Mouse (Mus musculus) myocyte (in vitro differentiated cells): Measurements from ENCODE around the gene Bnip3. TPM values are rescaled to one million over a fixed set of nuclear protein-coding genes. Genes with fewer than 3 reads are reported as not detected.

Source experiments
- H3K27me3 ChIP-seq: one replicate; pipeline ENCODE4 v1.6.1; 2011; ENCODE audit not compliant: control insufficient read depth, insufficient read depth, insufficient read length
- H3K36me3 ChIP-seq: one replicate; pipeline ENCODE4 v1.6.1; 2011; ENCODE audit not compliant: control insufficient read depth, insufficient read depth
- H3K4me2 ChIP-seq: one replicate; pipeline ENCODE4 v1.6.1; 2011; ENCODE audit warnings: low read depth, control low read depth
- H3K4me3 ChIP-seq: one replicate; pipeline ENCODE4 v1.5.1; 2011; ENCODE audit warnings: mild to moderate bottlenecking, control low read depth, moderate library complexity
- H3K79me2 ChIP-seq: one replicate; pipeline ENCODE4 v1.6.1; 2011; ENCODE audit not compliant: control insufficient read depth, insufficient read depth
- H3ac ChIP-seq: one replicate; pipeline ENCODE4 v1.6.1; 2011; ENCODE audit not compliant: control insufficient read depth, insufficient read length
- CEBPB ChIP-seq: IDR thresholded peaks from 2 replicates; pipeline ENCODE4 v1.6.1; 2011; ENCODE audit warnings: mild to moderate bottlenecking, moderate library complexity; ENCODE audit not compliant: poor library complexity, insufficient read depth, severe bottlenecking
- E2F4 ChIP-seq: IDR thresholded peaks from one replicate; pipeline ENCODE4 v1.6.1; 2011; ENCODE audit warnings: mild to moderate bottlenecking, control low read depth, moderate library complexity; ENCODE audit not compliant: insufficient read depth
- MAX ChIP-seq: IDR thresholded peaks from one replicate; pipeline ENCODE4 v1.6.1; 2011; ENCODE audit warnings: low read depth, mild to moderate bottlenecking, control low read depth
- MYOD1 ChIP-seq, 3 experiments: IDR thresholded peaks; one replicate each; pipeline ENCODE4 v1.6.1; 2011; ENCODE audit warnings: control low read depth in 2 of 3, low read depth in 2 of 3, mild to moderate bottlenecking in 2 of 3, moderate library complexity in 1 of 3; ENCODE audit not compliant: insufficient read length in 2 of 3, control insufficient read depth in 1 of 3
- MYOG ChIP-seq, 3 experiments: IDR thresholded peaks; one replicate each; pipeline ENCODE4 v1.6.1; 2011; ENCODE audit warnings: control low read depth in 2 of 3, low read depth in 2 of 3, mild to moderate bottlenecking in 2 of 3; ENCODE audit not compliant: insufficient read length in 2 of 3, control insufficient read depth in 1 of 3, insufficient read depth in 1 of 3
- POLR2A ChIP-seq: IDR thresholded peaks from one replicate; pipeline ENCODE4 v1.6.1; 2011; ENCODE audit warnings: low read depth, mild to moderate bottlenecking, control low read depth, moderate library complexity; ENCODE audit not compliant: insufficient read length
- POLR2AphosphoS2 ChIP-seq: IDR thresholded peaks from one replicate; pipeline ENCODE4 v1.6.1; 2011; ENCODE audit warnings: low read depth, control low read depth; ENCODE audit not compliant: insufficient read length
- REST ChIP-seq: IDR thresholded peaks from one replicate; pipeline ENCODE4 v1.6.1; 2011; ENCODE audit warnings: mild to moderate bottlenecking, control low read depth, moderate library complexity; ENCODE audit not compliant: insufficient read depth, insufficient read length
- SRF ChIP-seq: IDR thresholded peaks from one replicate; pipeline ENCODE4 v1.6.1; 2011; ENCODE audit warnings: low read depth; ENCODE audit not compliant: control insufficient read depth, insufficient read length
- TCF12 ChIP-seq: IDR thresholded peaks from one replicate; pipeline ENCODE4 v1.6.1; 2011; ENCODE audit warnings: mild to moderate bottlenecking, control low read depth; ENCODE audit not compliant: poor library complexity, insufficient read depth, severe bottlenecking
- TCF3 ChIP-seq: IDR thresholded peaks from one replicate; pipeline ENCODE4 v1.6.1; 2011; ENCODE audit warnings: low read depth, control low read depth; ENCODE audit not compliant: insufficient read length
- USF1 ChIP-seq: IDR thresholded peaks from one replicate; pipeline ENCODE4 v1.6.1; 2011; ENCODE audit warnings: low read depth, mild to moderate bottlenecking, control low read depth, moderate library complexity
- polyA plus RNA-seq: library from polyadenylated mRNA; unstranded; fragments of >200 nt; fragmentation: generic; extraction: Trizol; gene quantifications from one replicate; pipeline ENCODE4 v1.2.1, GENCODE M21; 2012; ENCODE audit warnings: missing spikeins

The Bnip3 gene
- polyA plus RNA-seq, 1 experiment = 49.7 TPM

DNA sequence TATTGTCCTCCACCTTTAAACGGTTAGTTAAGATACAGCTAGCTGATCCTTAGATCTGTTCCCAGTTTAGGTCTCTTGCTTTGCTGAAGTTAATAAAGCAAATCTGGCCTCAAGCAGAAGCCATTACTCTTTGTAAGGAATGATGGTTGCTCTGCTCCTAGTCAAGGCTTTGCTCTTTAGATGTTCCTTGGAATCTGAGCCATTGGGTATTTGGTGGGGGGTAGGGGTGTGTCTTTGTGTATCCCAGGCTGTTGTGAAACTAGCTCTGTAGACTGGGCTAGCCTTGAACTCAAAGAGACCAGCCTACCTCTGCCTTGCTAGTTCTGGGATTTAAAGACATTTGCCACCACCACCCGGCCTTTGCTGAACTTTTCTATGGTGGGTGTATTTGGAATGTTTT, 55.1 kb downstream of the Bnip3 start:
- Histone ChIP-seq H3K36me3 (peaks cover 19% of the 10 kb centered on the region), H3ac (no peak overlapping the region)

GRCm38 (mm10) chr7:138853417-138854031, 55.8 kb downstream of the Bnip3 start:
- Histone ChIP-seq H3K36me3 (peaks cover 19% of the 10 kb centered on the region), H3ac (no peak overlapping the region), H3K27me3 (no peaks in the 10 kb centered on the region), H3K4me2 (no peak overlapping the region), H3K79me2 (peaks cover 94% of the 10 kb centered on the region), H3K4me3 (no peak overlapping the region)
- no peak for TF ChIP-seq POLR2A

More for the DNA sequence above, 55.1 kb downstream of the Bnip3 start:
- H3K4me2 ChIP-seq = no peak overlapping the region
- H3K4me3 ChIP-seq = no peak overlapping the region
- TF ChIP-seq CEBPB (no peak), TCF3 (no peak), POLR2A (no peak), MAX (no peak), TCF12 (no peak), USF1 (no peak), REST (no peak), E2F4 (no peak), POLR2AphosphoS2 (no peak), SRF (no peak), MYOD1 (IDR thresholded peaks at IDR 0.05; ENCODE audit: control insufficient read depth in 1 of 3, insufficient read length in 2 of 3, low read depth in 2 of 3) (no peak), MYOG (IDR thresholded peaks at IDR 0.05; ENCODE audit: control insufficient read depth in 1 of 3, insufficient read depth in 1 of 3, insufficient read length in 2 of 3, low read depth in 2 of 3) (no peak)
- H3K79me2 ChIP-seq = peaks cover 94% of the 10 kb centered on the region
- no peaks in the 10 kb centered on the region for H3K27me3 ChIP-seq

- H3K79me2 ChIP-seq = peaks cover 81% of the 10 kb centered on the region
- H3K4me3 ChIP-seq = no peak overlapping the region
- no peak overlapping the region for H3ac ChIP-seq
- H3K36me3 ChIP-seq = peaks cover 5% of the 10 kb centered on the region
- no peak overlapping the region for H3K4me2 ChIP-seq
- no peaks in the 10 kb centered on the region for H3K27me3 ChIP-seq
- TF ChIP-seq E2F4 = no peak
- TF ChIP-seq CEBPB = no peak
- TF ChIP-seq POLR2AphosphoS2 = no peak
- TF ChIP-seq MYOD1 (IDR thresholded peaks at IDR 0.05; ENCODE audit: control insufficient read depth in 1 of 3, insufficient read length in 2 of 3, low read depth in 2 of 3) = no peak
- TF ChIP-seq MAX = no peak
- no peak for TF ChIP-seq SRF
- TF ChIP-seq TCF3 = no peak
- TF ChIP-seq TCF12 = no peak
- no peak for TF ChIP-seq REST
- TF ChIP-seq USF1 = no peak
- no peak for TF ChIP-seq POLR2A
- no peak for TF ChIP-seq MYOG (IDR thresholded peaks at IDR 0.05; ENCODE audit: control insufficient read depth in 1 of 3, insufficient read depth in 1 of 3, insufficient read length in 2 of 3, low read depth in 2 of 3)
Observed at GRCm38 (mm10) chr7:138850083-138850482, 59.2 kb downstream of the Bnip3 start.

DNA sequence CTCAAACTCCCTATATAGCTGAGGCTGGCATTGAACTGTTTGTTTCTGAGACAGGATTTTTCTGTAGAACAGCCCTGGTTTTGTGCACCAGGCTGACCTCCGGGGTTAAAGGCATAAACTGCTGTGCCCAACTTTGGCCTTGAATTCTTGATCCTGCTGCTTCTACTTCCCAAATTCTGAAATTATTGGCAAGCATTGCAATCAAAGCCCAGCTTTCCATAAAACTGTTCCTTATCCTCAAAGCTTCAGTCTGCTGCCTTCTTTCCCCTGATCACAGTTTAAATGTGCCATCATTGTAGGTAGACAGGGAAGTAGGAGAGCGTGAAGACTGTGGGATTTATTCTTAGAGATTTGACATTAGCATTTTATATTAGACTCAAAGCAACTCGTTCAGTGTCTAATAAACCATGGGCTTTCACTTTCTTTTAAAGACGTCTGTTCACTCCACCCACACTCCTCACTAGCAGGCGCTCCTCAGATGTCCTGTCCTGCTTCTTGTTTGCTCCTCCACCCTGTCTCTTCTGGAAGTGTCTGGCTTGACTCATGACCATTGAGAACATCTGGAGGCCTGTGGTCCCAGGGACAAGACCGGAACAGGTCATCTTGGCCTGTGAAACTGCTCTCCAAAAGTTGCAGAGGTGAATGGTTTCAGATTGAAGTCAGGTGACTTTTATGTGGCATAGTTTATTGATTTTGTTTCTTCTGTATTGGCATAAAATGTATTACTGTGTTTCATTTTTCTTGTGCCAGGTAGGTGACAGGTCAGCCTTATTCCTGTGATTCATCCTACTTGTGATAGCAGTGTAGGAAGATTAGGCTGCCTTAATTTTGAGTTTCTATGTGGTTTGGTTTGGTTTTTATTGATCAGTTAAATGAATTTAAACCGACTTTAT, 61.0 kb downstream of the Bnip3 start:
- Histone ChIP-seq H3K4me2 (peak overlapping the region; percentile 91), H3ac (no peak overlapping the region), H3K36me3 (peaks cover 5% of the 10 kb centered on the region), H3K27me3 (no peaks in the 10 kb centered on the region), H3K4me3 (peak overlapping the region; percentile 65), H3K79me2 (peaks cover 70% of the 10 kb centered on the region)
- TF ChIP-seq POLR2A (no peak), MAX (no peak), TCF12 (no peak), E2F4 (no peak), USF1 (no peak), MYOG (IDR thresholded peaks at IDR 0.05; ENCODE audit: control insufficient read depth in 1 of 3, insufficient read depth in 1 of 3, insufficient read length in 2 of 3, low read depth in 2 of 3) (no peak), TCF3 (no peak), MYOD1 (IDR thresholded peaks at IDR 0.05; ENCODE audit: control insufficient read depth in 1 of 3, insufficient read length in 2 of 3, low read depth in 2 of 3) (no peak), CEBPB (no peak), REST (no peak), SRF (no peak), POLR2AphosphoS2 (no peak)
